In the genomic region with DNA sequence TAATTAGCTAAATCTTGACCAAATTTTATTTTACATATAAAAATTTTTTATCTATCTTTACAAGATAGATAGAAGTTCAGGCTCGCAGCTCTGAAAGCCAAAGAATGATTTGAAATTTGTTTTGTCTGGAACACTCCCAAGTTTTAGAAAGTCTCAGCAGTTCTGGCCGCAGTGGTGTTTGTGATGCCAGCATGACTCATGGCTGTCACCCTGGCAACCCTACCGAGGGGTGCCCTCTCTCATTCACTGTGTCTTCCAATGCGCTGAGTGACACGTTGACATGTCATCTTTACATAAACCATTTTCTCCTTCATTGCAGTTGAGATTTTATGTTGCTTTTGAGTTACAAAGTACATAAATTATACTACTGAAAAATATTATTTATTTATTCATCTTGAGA, we compare ENCODE assay signal across 12 mouse cellular contexts.
DNase-seq lines count a peak whose midpoint lies in the region; ATAC-seq lines count a peak whose summit lies in the region.
"Had no signal": no experiment of that assay in that cellular context is flagged by ENCODE, and none has a peak within 500 bp of the region (broad histone marks: within the 10 kb centered on the region; RNA-seq: fewer than 3 reads in every experiment).

No protein-coding gene starts in this region.

- no peaks in the 10 kb centered on the region for H3K9me3 ChIP-seq in forebrain, embryonic 14.5 days (replicated peaks; ENCODE audit: control insufficient read depth, low read length)
- H3K9me3 ChIP-seq in forebrain, embryonic 16.5 days (ENCODE audit: control insufficient read depth, low read length): no peaks in the 10 kb centered on the region
- H3K9me3 ChIP-seq: megakaryocyte, embryonic 14.5 days had no signal

- ATAC-seq in forebrain, embryonic 14.5 days: no peak
- ATAC-seq in forebrain, embryonic 16.5 days: no peak; the same call in 1 of the 2 replicates
- ATAC-seq: inflammation-experienced regulatory T-cells, adult 6 months had no signal

- H3K4me2 ChIP-seq in forebrain, embryonic 14.5 days (ENCODE audit: low read length): no peak overlapping the region
- H3K4me2 ChIP-seq in forebrain, embryonic 16.5 days (ENCODE audit: low read length): no peak overlapping the region

- H3K4me3 ChIP-seq in forebrain, embryonic 14.5 days (ENCODE audit: low read depth, low read length): no peak overlapping the region
- H3K4me3 ChIP-seq in forebrain, embryonic 16.5 days (replicated peaks; ENCODE audit: low read length): no peak overlapping the region
- H3K4me3 ChIP-seq: megakaryocyte, embryonic 14.5 days had no signal

- no peak overlapping the region for H3K9ac ChIP-seq in forebrain, embryonic 14.5 days (ENCODE audit: low read length)
- H3K9ac ChIP-seq in forebrain, embryonic 16.5 days (replicated peaks; ENCODE audit: low read depth, low read length): no peak overlapping the region

- peak; percentile 45 for DNase-seq in forebrain, embryonic 14.5 days (ENCODE audit: low spot score)
- peak; percentile 9 for DNase-seq in right cerebral cortex, adult 18-20 months
- DNase-seq in right cerebral cortex, postnatal 36 days (ENCODE audit: low spot score in 2 of 2): no peak
- peak; percentile 75 for DNase-seq in adrenal gland, postnatal 25 days
- peak; percentile 10 to 40 for DNase-seq in layer of hippocampus, postnatal 10 days (ENCODE audit: low spot score in 2 of 2)
- no peak for DNase-seq in thymus, postnatal 0 days (ENCODE audit: low spot score)
- no peak for DNase-seq in natural killer cell, adult 2 months (ENCODE audit: low spot score in 2 of 2)
- DNase-seq: kidney, postnatal 14 days; right cerebral cortex, postnatal 25 days had no signal

- H3K27ac ChIP-seq in forebrain, embryonic 14.5 days (ENCODE audit: low read depth, low read length): no peak overlapping the region
- H3K27ac ChIP-seq in forebrain, embryonic 16.5 days (ENCODE audit: low read length): no peak overlapping the region

- WGBS in forebrain, embryonic 14.5 days: 51% methylated on average over 5 of the region's 5 CpGs
- 36% methylated on average over 5 of the region's 5 CpGs for WGBS in forebrain, embryonic 16.5 days

- H3K27me3 ChIP-seq in forebrain, embryonic 14.5 days (replicated peaks; ENCODE audit: control insufficient read depth, insufficient read depth, low read length): no peaks in the 10 kb centered on the region
- no peaks in the 10 kb centered on the region for H3K27me3 ChIP-seq in forebrain, embryonic 16.5 days (replicated peaks; ENCODE audit: control insufficient read depth, insufficient read depth, low read length)

- H3K36me3 ChIP-seq in forebrain, embryonic 14.5 days (ENCODE audit: control insufficient read depth, insufficient read depth, low read length): no peaks in the 10 kb centered on the region
- no peaks in the 10 kb centered on the region for H3K36me3 ChIP-seq in forebrain, embryonic 16.5 days (ENCODE audit: control insufficient read depth, insufficient read depth)

- H3K4me1 ChIP-seq in forebrain, embryonic 14.5 days (ENCODE audit: control insufficient read depth, insufficient read depth, low read length): no peaks in the 10 kb centered on the region; the same call in 1 of the 2 replicates
- H3K4me1 ChIP-seq in forebrain, embryonic 16.5 days (replicated peaks; ENCODE audit: control insufficient read depth, insufficient read depth, low read length): peaks cover 12% of the 10 kb centered on the region
- H3K4me1 ChIP-seq: megakaryocyte, embryonic 14.5 days had no signal

Comparison
In these comparisons a context has a peak if more than half of its experiments do, and no peak if none do; other contexts are left out.
1. DNase-seq: peak in forebrain, embryonic 14.5 days (single experiment), right cerebral cortex, adult 18-20 months (single experiment), adrenal gland, postnatal 25 days (single experiment) and layer of hippocampus, postnatal 10 days (2 of 2); none in right cerebral cortex, postnatal 36 days (0 of 2), thymus, postnatal 0 days (single experiment) and natural killer cell, adult 2 months (0 of 2).